Mouse (Mus musculus) CH12.LX (cell line): ENCODE data around the gene Gm10645. TPM values are rescaled to one million over a fixed set of nuclear protein-coding genes. Genes with fewer than 3 reads are reported as not detected.

Experiments used
- DNase-seq: peaks from one replicate; pipeline ENCODE4 v3.0.0-alpha.2; 2013; ENCODE audit errors: extremely low read depth
- H3K27ac ChIP-seq: 2 replicates; pipeline ENCODE4 v1.5.1; 2012; ENCODE audit warnings: low read depth, mild to moderate bottlenecking, control low read depth, moderate library complexity; ENCODE audit not compliant: insufficient read depth
- H3K27me3 ChIP-seq: replicated peaks from 2 replicates; pipeline ENCODE3; 2012; ENCODE audit warnings: inconsistent platforms
- H3K36me3 ChIP-seq, 2 experiments: replicated peaks in 1 of 2; 2 replicates each; pipeline versions ENCODE3 to v1.6.1; 2012; ENCODE audit warnings: inconsistent platforms in 1 of 2, low read length in 1 of 2, mild to moderate bottlenecking in 1 of 2, mixed read lengths in 1 of 2, moderate library complexity in 1 of 2; ENCODE audit not compliant: control insufficient read depth in 1 of 2, insufficient read depth in 1 of 2
- H3K4me1 ChIP-seq, 2 experiments: 2 replicates each; pipeline ENCODE4 v1.6.1; 2012; ENCODE audit warnings: inconsistent platforms in 1 of 2, moderate library complexity in 1 of 2; ENCODE audit not compliant: insufficient read depth in 2 of 2, control insufficient read depth in 1 of 2
- H3K4me2 ChIP-seq: 2 replicates; pipeline ENCODE4 v1.6.1; 2012; ENCODE audit warnings: low read depth, mild to moderate bottlenecking, control low read depth; ENCODE audit not compliant: poor library complexity, insufficient read depth, severe bottlenecking
- H3K4me3 ChIP-seq, 3 experiments: fragments of 150-350 bp in 1 of 3; sonication (generic) in 1 of 3; replicated peaks in 1 of 3; 2 replicates each; pipeline versions ENCODE3 to v1.5.1; 2011 to 2012; ENCODE audit warnings: low read depth in 2 of 3, low read length in 2 of 3, mild to moderate bottlenecking in 2 of 3, moderate library complexity in 2 of 3, control low read depth in 1 of 3, improper control_type of control experiment in 1 of 3, inconsistent platforms in 1 of 3, mixed read lengths in 1 of 3; ENCODE audit not compliant: poor library complexity in 1 of 3
- H3K79me2 ChIP-seq: replicated peaks from 2 replicates; pipeline ENCODE4 v1.6.1; 2012; ENCODE audit warnings: mild to moderate bottlenecking, moderate library complexity; ENCODE audit not compliant: control insufficient read depth, poor library complexity, insufficient read depth, severe bottlenecking; ENCODE audit errors: extremely low read depth
- H3K9ac ChIP-seq: 2 replicates; pipeline ENCODE4 v1.6.1; 2012; ENCODE audit warnings: low read depth, mild to moderate bottlenecking, control low read depth, moderate library complexity; ENCODE audit not compliant: insufficient read depth
- H3K9me3 ChIP-seq: replicated peaks from 2 replicates; pipeline ENCODE3; 2012; ENCODE audit warnings: low read length, inconsistent platforms, mixed read lengths
- CTCF ChIP-seq, 2 experiments: IDR thresholded peaks in 1 of 2; conservative IDR thresholded peaks in 1 of 2; 2 replicates each; pipeline ENCODE4 v1.5.1; 2011 to 2012; ENCODE audit warnings: low read depth in 2 of 2, low read length in 2 of 2, improper control_type of control experiment in 1 of 2, inconsistent platforms in 1 of 2, mild to moderate bottlenecking in 1 of 2, moderate library complexity in 1 of 2
- E2F4 ChIP-seq: IDR thresholded peaks from 2 replicates; pipeline ENCODE4 v1.6.1; 2011; ENCODE audit warnings: low read depth, low read length, improper control_type of control experiment; ENCODE audit not compliant: insufficient replicate concordance
- ELF1 ChIP-seq: IDR thresholded peaks from 2 replicates; pipeline ENCODE4 v1.6.1; 2014; ENCODE audit warnings: low read depth, mild to moderate bottlenecking, inconsistent platforms, low read length, improper control_type of control experiment
- ETS1 ChIP-seq: conservative IDR thresholded peaks from 2 replicates; pipeline ENCODE4 v1.6.1; 2012; ENCODE audit warnings: low read depth, mild to moderate bottlenecking, inconsistent platforms, low read length, improper control_type of control experiment, moderate library complexity
- HCFC1 ChIP-seq: IDR thresholded peaks from 2 replicates; pipeline ENCODE4 v1.6.1; 2012; ENCODE audit warnings: low read depth, mild to moderate bottlenecking, inconsistent platforms, low read length, improper control_type of control experiment
- JUN ChIP-seq: IDR thresholded peaks from 2 replicates; pipeline ENCODE4 v1.6.1; 2011; ENCODE audit warnings: low read depth, mild to moderate bottlenecking, low read length, improper control_type of control experiment, moderate library complexity; ENCODE audit not compliant: insufficient read depth
- KAT2A ChIP-seq: IDR thresholded peaks from 2 replicates; pipeline ENCODE4 v1.6.1; 2012; ENCODE audit warnings: low read length, improper control_type of control experiment, inconsistent platforms; ENCODE audit not compliant: insufficient replicate concordance
- MAFK ChIP-seq: IDR thresholded peaks from 2 replicates; pipeline ENCODE4 v1.6.1; 2011; ENCODE audit warnings: low read length, improper control_type of control experiment; ENCODE audit not compliant: insufficient replicate concordance
- MAX ChIP-seq: IDR thresholded peaks from 2 replicates; pipeline ENCODE4 v1.6.1; 2011; ENCODE audit warnings: low read length, improper control_type of control experiment
- MAZ ChIP-seq: IDR thresholded peaks from 2 replicates; pipeline ENCODE4 v1.6.1; 2012; ENCODE audit warnings: low read depth, mild to moderate bottlenecking, inconsistent platforms, low read length, improper control_type of control experiment, moderate library complexity
- MEF2A ChIP-seq: IDR thresholded peaks from 2 replicates; pipeline ENCODE4 v1.6.1; 2014; ENCODE audit warnings: low read depth, mild to moderate bottlenecking, inconsistent platforms, low read length, improper control_type of control experiment, borderline replicate concordance
- MXI1 ChIP-seq: IDR thresholded peaks from 2 replicates; pipeline ENCODE4 v1.6.1; 2011; ENCODE audit warnings: mild to moderate bottlenecking, low read depth, low read length, improper control_type of control experiment
- MYC ChIP-seq: IDR thresholded peaks from 2 replicates; pipeline ENCODE4 v1.6.1; 2011; ENCODE audit warnings: low read depth, mild to moderate bottlenecking, improper control_type of control experiment, low read length
- NELFE ChIP-seq: IDR thresholded peaks from 2 replicates; pipeline ENCODE4 v1.6.1; 2011; ENCODE audit warnings: low read depth, low read length, improper control_type of control experiment
- RAD21 ChIP-seq: IDR thresholded peaks from 2 replicates; pipeline ENCODE4 v1.6.1; 2011; ENCODE audit warnings: low read depth, mild to moderate bottlenecking, low read length, improper control_type of control experiment, moderate library complexity
- SIN3A ChIP-seq: IDR thresholded peaks from 2 replicates; pipeline ENCODE4 v1.6.1; 2012; ENCODE audit warnings: low read length, improper control_type of control experiment, inconsistent platforms
- TBP ChIP-seq: conservative IDR thresholded peaks from 2 replicates; pipeline ENCODE4 v1.6.1; 2011; ENCODE audit warnings: low read depth, low read length, improper control_type of control experiment
- TCF12 ChIP-seq: IDR thresholded peaks from 2 replicates; pipeline ENCODE4 v1.6.1; 2014; ENCODE audit warnings: low read depth, mild to moderate bottlenecking, inconsistent platforms, low read length, improper control_type of control experiment
- USF1 ChIP-seq: IDR thresholded peaks from 2 replicates; pipeline ENCODE4 v1.6.1; 2014; ENCODE audit warnings: low read depth, mild to moderate bottlenecking, inconsistent platforms, low read length, improper control_type of control experiment
- ZC3H11A ChIP-seq: IDR thresholded peaks from 2 replicates; pipeline ENCODE4 v1.6.1; 2012; ENCODE audit warnings: low read depth, mild to moderate bottlenecking, inconsistent platforms, low read length, improper control_type of control experiment
- ZKSCAN1 ChIP-seq: IDR thresholded peaks from 2 replicates; pipeline ENCODE4 v1.6.1; 2012; ENCODE audit warnings: low read depth, inconsistent platforms, low read length, improper control_type of control experiment, borderline replicate concordance
- ZNF384 ChIP-seq: IDR thresholded peaks from 2 replicates; pipeline ENCODE4 v1.6.1; 2012; ENCODE audit warnings: low read depth, low read length, improper control_type of control experiment, inconsistent platforms
- dilution Hi-C: fragments of 300-500 bp; cut with MboI; formaldehyde crosslinking; loops from 2 replicates; pipeline ENCODE4 v1.14.3; 2020; ENCODE audit warnings: low sequenced_read_pairs; ENCODE audit not compliant: extremely low pct_unique_long_range_greater_than_20kb, extremely low pct_ligation_motif_present
- in situ Hi-C: fragments of 300-500 bp; cut with MboI; formaldehyde crosslinking; loops from 3 replicates; pipeline ENCODE4 v1.14.3; 2019; ENCODE audit warnings: low sequenced_read_pairs, low pct_ligation_motif_present, low pct_unique_long_range_greater_than_20kb, mixed read lengths
- polyA plus RNA-seq: library from polyadenylated mRNA; unstranded; fragments of >175 nt; gene quantifications from 2 replicates; pipeline ENCODE4 v1.2.1, GENCODE M21; 2012; ENCODE audit warnings: low read depth; ENCODE audit not compliant: insufficient read length
- total RNA-seq, 2 experiments: library from RNA; depleted of rRNA; stranded (reverse); fragments of 300-350 nt in 1 of 2; fragments of >200 nt in 1 of 2; gene quantifications; 2 replicates each; pipeline ENCODE4 v1.2.3; 2012 to 2014

Gene Gm10645
- total and polyA plus RNA-seq, 3 experiments, result 0.81 TPM; not detected in 2

DNA sequence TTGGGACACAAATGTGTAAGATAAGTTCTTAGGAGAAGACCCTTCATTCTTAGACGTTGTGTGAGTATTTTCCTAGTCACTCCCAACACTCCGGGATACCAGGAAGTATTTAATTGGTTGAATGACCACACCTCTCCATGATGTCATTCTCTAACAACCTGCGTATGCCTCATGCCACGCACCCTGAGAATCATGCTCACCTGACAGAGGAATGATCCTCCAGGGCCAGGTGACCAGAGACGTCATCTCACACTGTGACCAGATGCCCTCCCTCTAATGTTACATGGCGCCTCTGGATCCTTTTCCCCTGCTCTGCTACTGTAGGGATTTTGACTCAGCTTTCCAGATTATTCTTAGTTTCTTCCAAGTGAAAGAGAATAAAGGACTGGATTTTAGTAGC, 16.8 kb downstream of the Gm10645 start:
- peaks cover 7% of the 10 kb centered on the region for H3K9me3 ChIP-seq
- H3K27ac ChIP-seq, result no peak overlapping the region
- H3K4me3 ChIP-seq, result no peak overlapping the region
- no peaks in the 10 kb centered on the region for H3K79me2 ChIP-seq
- H3K36me3 ChIP-seq, result no peaks in the 10 kb centered on the region
- H3K9ac ChIP-seq, result no peak overlapping the region
- dilution Hi-C loops, result no loop called here
- H3K4me2 ChIP-seq, result no peak overlapping the region
- no peaks in the 10 kb centered on the region for H3K27me3 ChIP-seq
- DNase-seq, result no peak
- in situ Hi-C loops, result no loop called here
- H3K4me1 ChIP-seq, result peaks cover 5 to 47% of the 10 kb centered on the region in 2 experiments; a peak in 3 of 4 replicates
- TF ChIP-seq TBP, result no peak
- no peak for TF ChIP-seq E2F4
- TF ChIP-seq SIN3A, result no peak
- no peak for TF ChIP-seq NELFE
- no peak for TF ChIP-seq ZNF384
- no peak for TF ChIP-seq ETS1
- no peak for TF ChIP-seq KAT2A
- TF ChIP-seq MEF2A, result no peak
- TF ChIP-seq MAFK, result no peak
- no peak for TF ChIP-seq ELF1
- no peak for TF ChIP-seq JUN
- TF ChIP-seq USF1, result no peak
- no peak for TF ChIP-seq MXI1
- TF ChIP-seq CTCF (conservative IDR thresholded peaks at IDR 0.05 in 1 of 2, IDR thresholded peaks at IDR 0.05 in 1 of 2; ENCODE audit: low read depth in 2 of 2, low read length in 2 of 2), result no peak
- no peak for TF ChIP-seq RAD21
- no peak for TF ChIP-seq MAZ
- TF ChIP-seq, all 38 proteins: peak for 0

DNA sequence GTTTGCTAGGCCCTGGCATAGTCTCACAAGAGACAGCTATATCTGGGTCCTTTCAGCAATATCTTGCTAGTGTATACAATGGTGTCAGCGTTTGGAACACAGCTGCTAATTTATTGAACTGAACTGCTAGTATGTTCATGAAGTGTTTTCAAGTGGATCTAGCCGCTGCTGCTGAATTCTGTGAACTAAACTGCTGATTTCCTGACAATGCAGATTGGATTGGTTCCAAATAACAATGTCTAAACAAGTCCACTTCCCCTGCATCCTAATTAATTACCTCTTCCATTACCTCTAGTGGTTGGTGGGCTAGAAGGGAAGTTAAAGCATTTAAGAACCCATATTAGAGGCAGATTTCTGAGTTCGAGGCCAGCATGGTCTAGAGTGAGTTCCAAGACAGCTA, 20.5 kb downstream of the Gm10645 start:
- dilution Hi-C loops, result no loop called here

More for the DNA sequence above, 20.5 kb downstream of the Gm10645 start:
- Histone ChIP-seq H3K9me3 (peaks cover 7% of the 10 kb centered on the region), H3K9ac (no peak overlapping the region), H3K27me3 (no peaks in the 10 kb centered on the region), H3K36me3 (no peaks in the 10 kb centered on the region), H3K4me2 (no peak overlapping the region), H3K79me2 (no peaks in the 10 kb centered on the region), H3K4me3 (no peak overlapping the region), H3K4me1 (peaks cover 8 to 34% of the 10 kb centered on the region in 2 experiments; a peak in 3 of 4 replicates), H3K27ac (no peak overlapping the region)
- TF ChIP-seq HCFC1 (no peak), ZKSCAN1 (no peak), ZC3H11A (no peak), MAX (no peak), CTCF (conservative IDR thresholded peaks at IDR 0.05 in 1 of 2, IDR thresholded peaks at IDR 0.05 in 1 of 2; ENCODE audit: low read depth in 2 of 2, low read length in 2 of 2) (no peak), TCF12 (no peak), MYC (no peak)
- in situ Hi-C loops, result no loop called here
- DNase-seq, result no peak
